Mouse (Mus musculus) liver (tissue): ENCODE data around the gene Cd163.

Experiments
- DNase-seq: peaks from one replicate; pipeline ENCODE4 v3.0.0-alpha.2; 2020; ENCODE audit warnings: mixed read lengths

Gene Cd163

GRCm38 (mm10) chr6:124364328-124364727, 59.9 kb downstream of the Cd163 start:
- no peak for DNase-seq

- no peak for DNase-seq
Measured at GRCm38 (mm10) chr6:124373584-124374206, 69.2 kb downstream of the Cd163 start.

GRCm38 (mm10) chr6:124374683-124375082, 70.2 kb downstream of the Cd163 start:
- DNase-seq = no peak

DNA sequence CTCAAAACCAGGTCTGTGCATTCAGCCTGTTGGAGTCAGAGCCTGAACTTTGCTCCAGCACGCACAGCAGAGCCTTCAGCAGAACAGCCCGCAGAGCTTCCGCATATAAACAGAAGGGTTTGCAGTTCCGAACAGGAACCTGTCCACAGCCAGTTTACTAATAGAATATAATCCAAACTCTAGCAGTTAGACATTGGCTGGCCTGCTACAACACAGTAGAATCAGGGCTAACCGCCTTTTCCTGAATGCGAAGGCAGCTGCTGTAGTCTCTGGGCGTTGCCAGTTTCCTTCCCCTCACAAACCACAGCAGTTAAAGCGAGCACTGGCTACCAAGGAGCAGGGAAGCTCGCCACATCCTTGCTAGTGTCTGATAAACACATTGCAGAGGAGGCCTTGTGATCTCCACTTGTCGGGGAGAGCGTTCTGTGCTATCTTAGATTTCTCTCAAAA, 71.0 kb downstream of the Cd163 start:
- DNase-seq = peak; percentile 76

- DNase-seq = peak; percentile 43
Measured at GRCm38 (mm10) chr6:124376311-124376710, 71.9 kb downstream of the Cd163 start.

- no peak for DNase-seq
Measured at GRCm38 (mm10) chr6:124377494-124378255, 73.2 kb downstream of the Cd163 start.

- DNase-seq = peak; percentile 62
Measured at GRCm38 (mm10) chr6:124379331-124379730, 74.9 kb downstream of the Cd163 start.
